Mouse (Mus musculus) E14TG2a.4 (cell line): ENCODE data around the gene Pkn1.

Source experiments
- H3K27me3 ChIP-seq: 2 replicates; pipeline ENCODE4 v1.6.1; 2014; ENCODE audit warnings: low read length, control low read depth; ENCODE audit not compliant: insufficient read depth
- H3K36me3 ChIP-seq: 2 replicates; pipeline ENCODE4 v1.6.1; 2014; ENCODE audit warnings: low read length, control low read depth; ENCODE audit not compliant: insufficient read depth
- H3K4me1 ChIP-seq: replicated peaks from 2 replicates; pipeline ENCODE4 v1.6.1; 2014; ENCODE audit warnings: low read depth, low read length, control low read depth
- H3K4me3 ChIP-seq: replicated peaks from 2 replicates; pipeline ENCODE4 v1.5.1; 2014; ENCODE audit warnings: mild to moderate bottlenecking, low read length
- H3K9me3 ChIP-seq: 2 replicates; pipeline ENCODE4 v1.6.1; 2014; ENCODE audit warnings: low read length, control low read depth
- CTCF ChIP-seq: conservative IDR thresholded peaks from 2 replicates; pipeline ENCODE4 v1.5.1; 2014; ENCODE audit warnings: low read length
- NANOG ChIP-seq: IDR thresholded peaks from 2 replicates; pipeline ENCODE4 v1.6.1; 2014; ENCODE audit warnings: borderline replicate concordance, low read length, mixed read lengths
- POU5F1 ChIP-seq: IDR thresholded peaks from 2 replicates; pipeline ENCODE4 v1.6.1; 2014; ENCODE audit warnings: low read length, borderline replicate concordance

Pkn1 gene

GRCm38 (mm10) chr8:83656484-83657246, 42.3 kb downstream of the Pkn1 start:
- Histone ChIP-seq H3K36me3 (peaks cover 55% of the 10 kb centered on the region), H3K4me3 (peak overlapping the region; percentile 27; the same call in 1 of the 2 replicates), H3K9me3 (no peaks in the 10 kb centered on the region), H3K27me3 (no peaks in the 10 kb centered on the region), H3K4me1 (peaks cover 84% of the 10 kb centered on the region)
- no peak for TF ChIP-seq POU5F1
- TF ChIP-seq NANOG = no peak
- TF ChIP-seq CTCF = no peak

DNA sequence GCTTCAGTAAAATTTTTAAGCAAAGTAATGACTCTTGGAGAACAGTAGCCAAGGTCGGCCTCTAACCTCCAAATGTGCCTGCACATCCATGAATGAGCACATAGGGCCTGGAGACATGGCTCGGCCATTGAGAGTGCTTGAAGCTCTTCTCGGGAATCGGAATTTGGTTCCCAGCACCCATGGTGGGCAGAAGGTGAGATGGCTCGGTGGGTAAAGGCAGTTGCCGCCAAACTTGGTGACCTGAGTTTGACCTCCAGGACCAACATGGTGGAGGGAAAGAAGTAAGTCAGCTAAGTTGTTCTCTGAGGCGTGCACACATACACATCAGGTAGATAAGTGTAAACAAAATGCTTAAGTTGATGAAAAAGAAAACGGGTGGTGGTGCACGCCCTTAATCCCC, 42.9 kb downstream of the Pkn1 start:
- Histone ChIP-seq H3K36me3 (peaks cover 50% of the 10 kb centered on the region), H3K27me3 (no peaks in the 10 kb centered on the region)
- TF ChIP-seq NANOG (no peak), CTCF (no peak), POU5F1 (no peak)

GRCm38 (mm10) chr8:83654725-83655124, 44.3 kb downstream of the Pkn1 start:
- Histone ChIP-seq H3K4me3 (no peak overlapping the region), H3K4me1 (peaks cover 66% of the 10 kb centered on the region), H3K9me3 (no peaks in the 10 kb centered on the region), H3K36me3 (peaks cover 43% of the 10 kb centered on the region), H3K27me3 (no peaks in the 10 kb centered on the region)
- no peak for TF ChIP-seq POU5F1
- no peak for TF ChIP-seq NANOG
- TF ChIP-seq CTCF = no peak

More for the DNA sequence above, 42.9 kb downstream of the Pkn1 start:
- Histone ChIP-seq H3K4me3 (peak overlapping the region; percentile 27; the same call in 1 of the 2 replicates), H3K4me1 (peaks cover 79% of the 10 kb centered on the region), H3K9me3 (no peaks in the 10 kb centered on the region)

DNA sequence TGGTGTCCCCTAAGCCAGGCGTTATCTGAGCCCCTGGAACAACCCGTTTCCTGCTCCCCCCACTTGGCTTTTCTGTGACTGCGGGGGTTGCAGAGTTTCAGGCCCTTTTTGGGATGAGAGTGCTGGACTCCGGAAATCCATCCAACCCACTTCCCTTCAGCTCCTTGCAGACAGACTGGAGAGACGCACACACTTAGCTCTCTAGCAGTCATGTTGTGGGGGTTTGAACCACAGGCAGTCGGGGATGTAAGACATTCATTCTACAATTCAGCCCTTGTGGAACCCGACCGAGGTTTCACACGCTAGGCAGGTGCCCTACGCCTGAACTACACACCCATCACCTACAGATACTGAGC, 45.3 kb downstream of the Pkn1 start:
- no peaks in the 10 kb centered on the region for H3K27me3 ChIP-seq
- peaks cover 33% of the 10 kb centered on the region for H3K36me3 ChIP-seq
- peak overlapping the region; percentile 95 for H3K4me3 ChIP-seq
- H3K9me3 ChIP-seq = no peaks in the 10 kb centered on the region
- TF ChIP-seq NANOG (no peak), POU5F1 (no peak), CTCF (no peak)
- H3K4me1 ChIP-seq = peaks cover 56% of the 10 kb centered on the region

DNA sequence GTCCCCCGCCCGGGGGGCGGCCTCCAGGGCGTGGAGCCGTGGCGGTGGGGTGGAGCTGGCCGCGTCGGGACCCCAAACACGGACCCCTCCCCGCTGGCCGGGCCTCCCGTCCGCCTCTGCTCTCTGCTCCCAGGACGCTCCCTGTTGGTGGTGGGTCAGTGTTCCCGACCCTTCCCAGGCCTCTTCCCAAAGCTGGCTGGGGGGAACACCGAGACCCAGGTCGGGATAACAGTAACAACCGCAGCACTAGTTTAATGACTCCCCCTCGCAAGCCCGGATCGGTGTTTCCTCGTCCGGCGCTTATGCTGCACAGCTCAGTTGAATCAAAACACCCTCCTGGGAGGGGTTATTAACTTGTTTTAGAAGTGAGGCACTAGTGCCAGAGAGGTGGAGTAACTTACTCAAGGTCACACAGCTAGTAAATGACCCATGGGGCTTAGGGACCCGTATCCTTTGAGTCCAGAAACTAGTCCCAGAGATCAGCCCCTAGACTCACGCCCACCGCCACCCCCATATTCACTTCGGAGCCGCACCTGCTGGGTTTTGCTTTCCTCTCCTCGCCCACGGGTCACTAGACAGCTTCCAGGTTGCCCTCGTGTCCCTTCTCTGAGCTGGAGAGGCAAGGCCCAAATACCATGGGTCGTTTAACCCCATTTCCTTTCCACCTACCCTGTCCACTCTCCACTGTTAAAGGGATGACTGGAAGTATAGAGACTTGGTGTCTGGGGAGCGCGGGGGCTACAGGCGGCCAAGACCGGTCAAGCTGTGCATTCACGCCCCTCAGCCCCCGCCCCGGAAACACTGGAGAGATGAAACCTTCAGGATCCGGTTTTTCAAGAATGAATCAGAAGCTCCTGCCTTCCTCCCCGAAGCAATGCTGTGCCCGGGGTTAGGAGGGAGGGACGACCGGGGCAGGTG, 46.0 kb downstream of the Pkn1 start:
- Histone ChIP-seq H3K36me3 (peaks cover 31% of the 10 kb centered on the region), H3K9me3 (peaks cover 4% of the 10 kb centered on the region), H3K4me3 (peak overlapping the region; percentile 95), H3K27me3 (no peaks in the 10 kb centered on the region), H3K4me1 (peaks cover 51% of the 10 kb centered on the region)
- TF ChIP-seq CTCF (no peak), POU5F1 (no peak), NANOG (no peak)

DNA sequence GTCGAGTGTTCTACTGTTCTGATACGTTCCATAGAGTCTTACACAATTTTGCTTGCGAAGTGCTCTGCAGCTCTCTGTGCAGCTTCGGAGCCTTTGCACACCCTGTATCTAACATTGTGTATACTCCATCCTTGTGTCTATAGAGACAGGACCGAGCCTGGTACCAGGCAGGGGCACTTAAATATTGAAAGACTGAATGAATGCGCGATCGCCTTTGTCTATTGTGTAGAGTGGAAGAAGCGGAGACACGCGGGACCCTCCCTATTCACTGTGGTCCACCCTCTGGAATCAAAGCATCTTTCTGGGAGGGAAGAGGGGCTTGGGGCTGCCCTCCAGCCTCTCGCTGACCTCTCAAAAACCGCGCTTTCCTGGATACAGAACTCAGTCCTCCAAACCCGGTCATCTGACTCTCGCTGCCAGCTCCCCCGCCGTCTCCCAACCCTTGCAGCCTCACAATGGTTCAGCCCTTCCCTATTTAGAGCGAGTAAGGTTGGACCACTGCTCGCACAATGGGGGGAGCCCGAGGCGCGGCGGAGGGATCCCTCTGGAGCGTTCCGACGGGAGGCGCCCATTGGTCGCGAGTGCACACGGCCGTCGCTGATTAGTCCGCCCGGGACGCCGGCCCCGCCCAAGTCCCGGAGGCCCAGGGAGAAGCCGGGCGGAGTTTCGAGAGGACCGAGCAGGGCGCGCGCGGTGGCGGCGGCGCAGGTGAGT, 46.8 kb downstream of the Pkn1 start, which contains the start of gene Gipc1:
Gene Gipc1 (plus strand): TSS at position 648 of the 714 bp plus-strand sequence.
- TF ChIP-seq CTCF (no peak), POU5F1 (no peak), NANOG (no peak)
- Histone ChIP-seq H3K27me3 (no peaks in the 10 kb centered on the region), H3K4me3 (peak within 1 kb of the TSS; percentile 95), H3K36me3 (peaks cover 27% of the 10 kb centered on the region), H3K9me3 (peaks cover 7% of the 10 kb centered on the region), H3K4me1 (peaks cover 42% of the 10 kb centered on the region)

DNA sequence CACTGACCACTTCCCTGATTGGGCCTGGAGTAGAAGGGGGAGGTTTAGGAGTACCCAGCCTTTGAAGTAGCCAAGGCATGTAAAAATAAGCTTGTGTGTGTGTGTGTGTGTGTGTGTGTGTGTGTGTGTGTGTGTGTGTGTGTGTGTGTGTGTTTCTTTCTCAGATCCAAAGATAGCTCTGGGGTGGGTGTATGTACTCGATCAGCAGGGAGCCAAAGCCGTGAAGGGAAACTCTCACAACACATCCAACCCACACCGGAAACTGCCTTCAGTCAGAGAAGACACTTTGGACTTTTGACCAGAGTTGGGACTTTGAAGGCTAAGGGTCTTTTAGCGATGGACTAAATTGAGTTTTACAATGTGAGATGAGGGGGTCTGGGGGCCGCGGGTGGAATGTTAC, 49.3 kb downstream of the Pkn1 start:
- peaks cover 7% of the 10 kb centered on the region for H3K9me3 ChIP-seq
- TF ChIP-seq CTCF (no peak), NANOG (no peak), POU5F1 (no peak)
- H3K4me3 ChIP-seq = no peak overlapping the region

GRCm38 (mm10) chr8:83648031-83648430, 50.9 kb downstream of the Pkn1 start:
- TF ChIP-seq NANOG (no peak), POU5F1 (no peak), CTCF (no peak)
- Histone ChIP-seq H3K27me3 (peaks cover 24% of the 10 kb centered on the region), H3K4me1 (peaks cover 6% of the 10 kb centered on the region), H3K4me3 (no peak overlapping the region), H3K9me3 (peaks cover 7% of the 10 kb centered on the region), H3K36me3 (no peaks in the 10 kb centered on the region)

More for the DNA sequence above, 49.3 kb downstream of the Pkn1 start:
- Histone ChIP-seq H3K4me1 (peaks cover 18% of the 10 kb centered on the region), H3K27me3 (peaks cover 10% of the 10 kb centered on the region), H3K36me3 (peaks cover 6% of the 10 kb centered on the region)
